Mouse (Mus musculus) myocyte (in vitro differentiated cells): Measurements from ENCODE around the gene Pank1.

Experiments used
- CEBPB ChIP-seq: IDR thresholded peaks from 2 replicates; pipeline ENCODE4 v1.6.1; 2011; ENCODE audit warnings: mild to moderate bottlenecking, moderate library complexity; ENCODE audit not compliant: poor library complexity, insufficient read depth, severe bottlenecking
- E2F4 ChIP-seq: IDR thresholded peaks from one replicate; pipeline ENCODE4 v1.6.1; 2011; ENCODE audit warnings: mild to moderate bottlenecking, control low read depth, moderate library complexity; ENCODE audit not compliant: insufficient read depth
- MAX ChIP-seq: IDR thresholded peaks from one replicate; pipeline ENCODE4 v1.6.1; 2011; ENCODE audit warnings: low read depth, mild to moderate bottlenecking, control low read depth
- MYOD1 ChIP-seq, 3 experiments: IDR thresholded peaks; one replicate each; pipeline ENCODE4 v1.6.1; 2011; ENCODE audit warnings: control low read depth in 2 of 3, low read depth in 2 of 3, mild to moderate bottlenecking in 2 of 3, moderate library complexity in 1 of 3; ENCODE audit not compliant: insufficient read length in 2 of 3, control insufficient read depth in 1 of 3
- MYOG ChIP-seq, 3 experiments: IDR thresholded peaks; one replicate each; pipeline ENCODE4 v1.6.1; 2011; ENCODE audit warnings: control low read depth in 2 of 3, low read depth in 2 of 3, mild to moderate bottlenecking in 2 of 3; ENCODE audit not compliant: insufficient read length in 2 of 3, control insufficient read depth in 1 of 3, insufficient read depth in 1 of 3
- POLR2A ChIP-seq: IDR thresholded peaks from one replicate; pipeline ENCODE4 v1.6.1; 2011; ENCODE audit warnings: low read depth, mild to moderate bottlenecking, control low read depth, moderate library complexity; ENCODE audit not compliant: insufficient read length
- POLR2AphosphoS2 ChIP-seq: IDR thresholded peaks from one replicate; pipeline ENCODE4 v1.6.1; 2011; ENCODE audit warnings: low read depth, control low read depth; ENCODE audit not compliant: insufficient read length
- REST ChIP-seq: IDR thresholded peaks from one replicate; pipeline ENCODE4 v1.6.1; 2011; ENCODE audit warnings: mild to moderate bottlenecking, control low read depth, moderate library complexity; ENCODE audit not compliant: insufficient read depth, insufficient read length
- SRF ChIP-seq: IDR thresholded peaks from one replicate; pipeline ENCODE4 v1.6.1; 2011; ENCODE audit warnings: low read depth; ENCODE audit not compliant: control insufficient read depth, insufficient read length
- TCF12 ChIP-seq: IDR thresholded peaks from one replicate; pipeline ENCODE4 v1.6.1; 2011; ENCODE audit warnings: mild to moderate bottlenecking, control low read depth; ENCODE audit not compliant: poor library complexity, insufficient read depth, severe bottlenecking
- TCF3 ChIP-seq: IDR thresholded peaks from one replicate; pipeline ENCODE4 v1.6.1; 2011; ENCODE audit warnings: low read depth, control low read depth; ENCODE audit not compliant: insufficient read length
- USF1 ChIP-seq: IDR thresholded peaks from one replicate; pipeline ENCODE4 v1.6.1; 2011; ENCODE audit warnings: low read depth, mild to moderate bottlenecking, control low read depth, moderate library complexity

- TF ChIP-seq MAX (no peak), POLR2AphosphoS2 (no peak), TCF12 (no peak), MYOG (IDR thresholded peaks at IDR 0.05; ENCODE audit: control insufficient read depth in 1 of 3, insufficient read depth in 1 of 3, insufficient read length in 2 of 3, low read depth in 2 of 3) (no peak), E2F4 (no peak), TCF3 (no peak), POLR2A (no peak), USF1 (no peak), CEBPB (no peak), MYOD1 (IDR thresholded peaks at IDR 0.05; ENCODE audit: control insufficient read depth in 1 of 3, insufficient read length in 2 of 3, low read depth in 2 of 3) (no peak), SRF (no peak), REST (no peak)
These were observed 24.8 kb upstream of the Pank1 start for GRCm38 (mm10) chr19:34904032-34904431.
